Mouse (Mus musculus) frontal cortex, postnatal 14 days (tissue): ENCODE measurements at regions not wholly inside any gene's neighbourhood (a gene's known extent, or its start where the extent isn't known, plus 50 kb on each side); places are given as distances from the start of the nearest gene placed in this dataset.
"Not testable (repeated sequence)": the region's sequence is repeated elsewhere in the genome, so short reads cannot be mapped to it uniquely, and the experiment has no call there.

ENCODE experiments used
- DNase-seq, 2 experiments: peaks; one replicate each; pipeline ENCODE4 v3.0.0; 2022; ENCODE audit warnings: low spot score in 2 of 2

DNA sequence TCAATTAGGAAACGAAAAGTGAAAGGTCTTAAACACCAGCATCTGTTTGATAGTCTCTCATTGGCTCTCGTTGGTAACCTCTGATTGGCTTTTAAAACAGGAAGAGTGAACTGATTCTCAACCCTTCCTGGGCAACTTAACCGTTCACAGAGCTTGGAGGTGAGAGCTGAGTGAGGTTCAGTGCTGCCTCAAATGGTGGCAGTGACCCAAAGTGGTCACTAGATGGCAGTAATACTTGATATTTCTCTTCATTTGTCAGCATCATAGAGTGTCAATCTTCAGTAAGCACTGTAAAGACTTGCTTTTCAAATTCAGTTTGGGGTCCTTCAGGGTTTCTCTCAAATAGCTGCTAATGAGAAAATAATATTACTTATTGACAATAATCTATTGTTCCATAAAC, 321.8 kb upstream of the Gdi2 start:
- peak in 1 of 2 experiments; percentile 6 for DNase-seq

DNA sequence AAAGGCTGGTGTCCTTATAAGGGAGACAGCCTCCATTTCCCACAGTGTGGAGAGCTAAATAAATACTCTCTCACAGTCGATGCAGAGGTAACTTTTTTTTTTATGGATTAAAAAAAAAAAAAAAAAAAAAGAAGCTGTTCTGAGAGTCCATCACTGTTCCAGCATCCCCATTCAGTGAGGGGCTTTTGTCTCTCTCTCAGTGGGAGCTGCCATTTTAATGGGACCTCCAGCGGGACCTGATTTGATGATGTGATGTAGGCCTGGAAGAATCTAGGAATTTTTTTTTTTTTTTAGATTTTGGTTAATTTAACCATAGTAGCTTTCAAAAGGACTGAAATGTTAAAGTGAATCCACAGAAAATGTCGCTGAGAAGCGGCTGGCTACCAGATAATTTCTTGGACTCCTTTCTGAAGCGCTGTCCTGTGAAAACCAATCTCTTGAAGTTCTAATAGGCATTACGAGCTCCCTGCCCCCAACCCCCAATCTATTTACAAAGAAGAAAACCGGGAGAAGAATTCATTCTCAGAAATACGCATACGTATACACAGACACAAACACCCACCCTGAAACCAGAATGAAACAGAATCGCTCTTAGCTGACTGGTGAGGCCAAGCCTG, 316.8 kb upstream of the Gdi2 start:
- DNase-seq: not testable (repeated sequence)

DNA sequence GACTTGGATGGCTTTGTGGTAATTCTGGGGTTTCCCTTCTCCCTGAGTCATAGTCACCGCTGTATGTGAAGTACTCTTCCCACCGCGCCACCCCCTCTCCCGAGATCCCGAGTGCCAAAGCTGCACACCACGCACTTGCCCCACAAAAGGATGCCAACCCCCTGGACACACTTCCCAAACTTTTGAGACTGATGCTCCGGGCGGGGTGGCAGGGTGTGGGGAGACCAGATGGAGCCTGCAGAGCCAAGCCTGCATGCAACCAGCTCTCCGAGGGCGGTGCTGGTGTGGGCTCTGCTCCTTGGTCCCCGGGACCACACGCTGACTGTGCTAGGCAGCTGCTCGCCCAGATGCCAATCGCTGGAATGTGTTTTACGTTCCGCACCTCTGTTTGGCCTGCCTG, 316.2 kb upstream of the Gdi2 start:
- DNase-seq: peak; percentile 3 to 4

DNA sequence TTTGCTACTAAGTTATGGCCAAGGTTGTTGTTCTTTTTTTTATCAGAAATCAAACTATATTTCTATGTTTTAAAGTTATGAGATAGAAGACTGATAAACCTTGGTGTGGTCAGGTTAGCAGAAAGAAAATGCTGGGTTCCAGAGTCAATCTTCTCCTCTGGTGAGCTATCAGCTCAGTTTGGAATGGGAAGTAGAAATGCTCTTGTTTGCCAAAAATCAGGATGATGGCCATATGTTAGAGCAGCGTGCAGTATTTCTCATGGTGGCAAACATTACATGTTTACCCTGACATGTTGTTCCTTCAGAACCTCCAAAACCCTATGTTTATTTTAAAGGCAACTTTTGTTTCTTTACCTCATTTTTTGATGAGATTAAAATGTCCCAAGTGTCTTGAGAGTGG, 279.5 kb upstream of the Gdi2 start:
- DNase-seq: no peak

DNA sequence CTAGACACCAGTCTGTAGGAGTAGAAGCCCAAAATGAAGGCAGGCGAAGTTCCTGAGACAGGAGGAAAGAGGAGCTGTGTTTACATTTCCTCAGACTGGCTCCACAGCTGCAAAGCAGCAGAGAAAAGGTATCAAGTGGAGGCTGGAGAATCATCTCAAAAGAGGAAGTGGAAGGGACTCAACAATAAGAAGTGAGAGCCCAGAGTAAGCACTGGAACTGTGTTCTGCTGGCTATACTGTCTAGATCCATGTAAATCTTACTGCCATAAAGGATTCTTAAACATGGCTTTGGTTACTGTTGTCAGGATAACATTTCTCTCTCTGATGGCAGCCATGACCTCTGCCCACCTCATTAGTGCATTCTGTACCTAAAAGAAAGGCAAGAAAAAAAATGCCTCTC, 261.7 kb upstream of the Gdi2 start:
- not testable (repeated sequence) for DNase-seq
